Mouse (Mus musculus) myocyte (in vitro differentiated cells): ENCODE data around the gene Mrc1.

Source experiments
- CEBPB ChIP-seq: IDR thresholded peaks from 2 replicates; pipeline ENCODE4 v1.6.1; 2011; ENCODE audit warnings: mild to moderate bottlenecking, moderate library complexity; ENCODE audit not compliant: poor library complexity, insufficient read depth, severe bottlenecking
- E2F4 ChIP-seq: IDR thresholded peaks from one replicate; pipeline ENCODE4 v1.6.1; 2011; ENCODE audit warnings: mild to moderate bottlenecking, control low read depth, moderate library complexity; ENCODE audit not compliant: insufficient read depth
- MAX ChIP-seq: IDR thresholded peaks from one replicate; pipeline ENCODE4 v1.6.1; 2011; ENCODE audit warnings: low read depth, mild to moderate bottlenecking, control low read depth
- MYOG ChIP-seq, 3 experiments: IDR thresholded peaks; one replicate each; pipeline ENCODE4 v1.6.1; 2011; ENCODE audit warnings: control low read depth in 2 of 3, low read depth in 2 of 3, mild to moderate bottlenecking in 2 of 3; ENCODE audit not compliant: insufficient read length in 2 of 3, control insufficient read depth in 1 of 3, insufficient read depth in 1 of 3
- POLR2A ChIP-seq: IDR thresholded peaks from one replicate; pipeline ENCODE4 v1.6.1; 2011; ENCODE audit warnings: low read depth, mild to moderate bottlenecking, control low read depth, moderate library complexity; ENCODE audit not compliant: insufficient read length
- POLR2AphosphoS2 ChIP-seq: IDR thresholded peaks from one replicate; pipeline ENCODE4 v1.6.1; 2011; ENCODE audit warnings: low read depth, control low read depth; ENCODE audit not compliant: insufficient read length

DNA sequence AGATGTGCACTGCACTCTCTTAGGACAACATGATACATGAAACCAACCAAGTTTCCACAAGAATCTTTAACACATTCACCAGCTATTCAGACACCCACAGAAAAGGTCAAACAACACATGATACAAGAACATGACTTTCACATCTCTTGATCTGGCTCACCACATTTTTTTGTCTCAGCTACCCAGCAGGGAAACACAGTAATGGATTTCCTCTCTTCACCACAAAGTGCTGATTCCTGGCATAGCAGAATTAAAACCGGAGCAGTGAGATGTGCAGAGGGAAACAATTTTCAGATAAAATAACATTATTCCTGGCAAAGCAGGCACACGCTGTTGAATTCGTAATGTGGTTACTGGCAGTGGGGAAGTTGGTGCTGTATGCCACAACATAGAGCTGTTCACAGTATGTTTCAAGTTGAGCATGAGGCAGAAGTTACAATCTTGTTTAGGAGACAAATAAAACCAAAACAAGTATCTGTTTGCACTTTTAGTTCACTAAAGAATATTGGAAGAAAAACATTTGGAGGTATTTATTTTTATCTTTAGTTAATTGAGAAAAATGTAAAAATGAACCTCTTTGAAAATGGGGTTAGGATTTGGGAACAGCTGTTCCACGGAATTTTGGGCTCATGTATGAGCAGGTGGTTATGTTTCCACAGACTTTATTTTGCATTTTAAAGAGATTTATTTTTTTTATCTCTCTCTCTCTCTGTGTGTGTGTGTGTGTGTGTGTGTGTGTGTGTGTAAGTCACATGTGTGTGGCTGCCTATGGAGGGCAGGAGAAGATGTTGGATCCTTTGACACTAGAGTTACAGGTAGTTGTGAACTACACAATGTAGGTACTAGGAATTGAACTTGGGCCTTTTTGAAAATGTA lies 83.6 kb downstream of the Mrc1 start:
- TF ChIP-seq POLR2A, result no peak
- no peak for TF ChIP-seq E2F4
- no peak for TF ChIP-seq MAX
- no peak for TF ChIP-seq POLR2AphosphoS2
- no peak for TF ChIP-seq MYOG (IDR thresholded peaks at IDR 0.05; ENCODE audit: control insufficient read depth in 1 of 3, insufficient read depth in 1 of 3, insufficient read length in 2 of 3, low read depth in 2 of 3)
- no peak for TF ChIP-seq CEBPB
